Mouse (Mus musculus): ENCODE measurements around the gene Pla2g3.

- TF ChIP-seq CTCF (IDR thresholded peaks at IDR 0.05; ENCODE audit: low read depth) (no peak), EP300 (IDR thresholded peaks at IDR 0.05; ENCODE audit: low read depth) (no peak)
These were observed 42.6 kb downstream of the Pla2g3 start for GRCm38 (mm10) chr11:3530731-3531130.
